Mouse (Mus musculus) neural tube, embryonic 11.5 days (tissue): ENCODE data around the gene Tmem98. TPM values are rescaled to one million over a fixed set of nuclear protein-coding genes. Genes with fewer than 3 reads are reported as not detected.
A peak's percentile ranks its signal among the peaks of the same experiment; 100 is the strongest.

Experiments
- ATAC-seq: fragments of 200-750 bp; cut with Nextera tagmentation; 2 replicates; pipeline ENCODE4 v1.8.0; 2017; ENCODE audit warnings: moderate number of reproducible peaks, mild to moderate bottlenecking, moderate TSS enrichment, moderate library complexity; ENCODE audit not compliant: insufficient read depth, low FRiP score, low TSS enrichment
- DNase-seq: peaks from one replicate; pipeline ENCODE4 v3.0.0-alpha.2; 2015; ENCODE audit warnings: low spot score
- H3K27ac ChIP-seq: fragments of 300-500 bp; sonication (generic); 2 replicates; pipeline ENCODE4 v1.5.1; 2014; ENCODE audit warnings: low read depth, mild to moderate bottlenecking, low read length
- H3K27me3 ChIP-seq: fragments of 300-500 bp; sonication (generic); 2 replicates; pipeline ENCODE4 v1.6.1; 2014; ENCODE audit warnings: mild to moderate bottlenecking, low read length, mixed read lengths; ENCODE audit not compliant: control insufficient read depth, insufficient read depth
- H3K36me3 ChIP-seq: fragments of 300-500 bp; sonication (generic); 2 replicates; pipeline ENCODE4 v1.6.1; 2014; ENCODE audit warnings: mild to moderate bottlenecking, low read length, moderate library complexity, mixed read lengths; ENCODE audit not compliant: control insufficient read depth, insufficient read depth
- H3K4me1 ChIP-seq: fragments of 300-500 bp; sonication (generic); 2 replicates; pipeline ENCODE4 v1.6.1; 2014; ENCODE audit warnings: low read length, mixed read lengths; ENCODE audit not compliant: control insufficient read depth, insufficient read depth
- H3K4me2 ChIP-seq: fragments of 300-500 bp; sonication (generic); 2 replicates; pipeline ENCODE4 v1.6.1; 2014; ENCODE audit warnings: low read depth, mild to moderate bottlenecking, moderate library complexity
- H3K4me3 ChIP-seq: fragments of 300-500 bp; sonication (generic); 2 replicates; pipeline ENCODE4 v1.5.1; 2014; ENCODE audit warnings: low read depth, low read length
- H3K9ac ChIP-seq: fragments of 300-500 bp; sonication (generic); 2 replicates; pipeline ENCODE4 v1.6.1; 2014; ENCODE audit warnings: mild to moderate bottlenecking, low read length
- H3K9me3 ChIP-seq: fragments of 300-500 bp; sonication (generic); 2 replicates; pipeline ENCODE4 v1.6.1; 2016; ENCODE audit warnings: low read length; ENCODE audit not compliant: control insufficient read depth
- WGBS: fragments of 180-500 bp; shearing (Covaris S2); extraction: QIAGEN DNeasy Blood & Tissue Kit; methylation state at CpG from one replicate; pipeline ENCODE4 v1.1.7; 2014; 5-methylcytosine and 5-hydroxymethylcytosine counted together
- polyA plus RNA-seq: library from polyadenylated mRNA; unstranded; fragments of >200 nt; fragmentation: Nextera tagmentation; extraction: Ambion mirVana; gene quantifications from 2 replicates; pipeline ENCODE4 v1.2.1, GENCODE M21; 2014

Tmem98 gene
- 76.3 and 84.4 TPM in 2 replicates for polyA plus RNA-seq

DNA sequence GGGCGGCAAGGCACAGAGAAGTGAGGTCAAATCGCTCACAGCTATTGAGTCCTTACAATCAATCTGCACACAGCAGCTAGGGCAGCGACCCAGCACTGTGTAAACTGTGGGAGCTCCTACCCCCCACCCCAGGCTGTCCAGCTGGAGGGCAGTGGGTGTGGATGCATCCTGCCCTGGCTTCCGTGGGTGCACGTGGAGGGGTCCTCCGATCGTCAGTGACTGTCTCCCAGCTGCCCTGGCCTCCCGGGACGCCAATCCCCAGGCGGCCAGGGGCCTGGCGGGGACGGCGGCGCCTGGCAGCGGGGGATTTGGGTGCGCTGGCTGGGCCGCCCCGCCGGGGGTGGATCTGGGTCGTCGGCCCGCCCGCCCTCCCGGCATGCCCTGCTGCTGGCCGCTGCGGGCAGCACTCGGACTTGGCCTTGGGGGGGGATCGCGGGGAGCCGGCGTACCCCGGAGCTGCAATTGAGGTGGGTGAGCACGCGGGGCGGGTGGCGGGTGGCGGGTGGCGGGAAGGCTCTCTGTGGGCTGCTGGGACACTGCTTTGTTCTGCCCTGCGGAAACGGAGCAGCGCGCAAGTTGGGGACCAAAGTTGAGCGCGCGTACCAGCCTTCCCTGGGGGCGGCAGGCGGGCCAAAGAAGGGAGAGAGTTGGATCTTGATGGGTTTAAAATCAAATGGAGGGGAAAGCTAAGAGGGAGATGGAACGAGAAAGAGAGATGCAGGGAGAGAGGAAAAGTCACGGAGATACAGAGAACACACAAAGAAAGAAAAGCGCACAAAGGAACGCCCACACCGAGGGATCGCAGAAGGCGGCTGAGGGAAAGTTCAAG, at the start of gene Tmem98:
Gene Tmem98, plus strand, starts transcription at position 183 of the 829 bp plus-strand sequence.
- H3K9me3 ChIP-seq = no peaks in the 10 kb centered on the region
- H3K4me1 ChIP-seq = peaks cover 9% of the 10 kb centered on the region; the same call in 1 of the 2 replicates
- H3K4me3 ChIP-seq = peak within 1 kb of the TSS; percentile 50
- DNase-seq (peak; percentile 57), ATAC-seq (peak; percentile 60)
- H3K36me3 ChIP-seq = 0 out of 2 replicates have a peak, but pooled peaks cover 2% of the 10 kb centered on the region
- peak within 1 kb of the TSS; percentile 88 for H3K4me2 ChIP-seq
- peak within 1 kb of the TSS; percentile 92 for H3K9ac ChIP-seq
- H3K27ac ChIP-seq = peak within 1 kb of the TSS; percentile 80
- WGBS = under 1% methylated on average over 46 of the region's 54 CpGs
- no peaks in the 10 kb centered on the region for H3K27me3 ChIP-seq

DNA sequence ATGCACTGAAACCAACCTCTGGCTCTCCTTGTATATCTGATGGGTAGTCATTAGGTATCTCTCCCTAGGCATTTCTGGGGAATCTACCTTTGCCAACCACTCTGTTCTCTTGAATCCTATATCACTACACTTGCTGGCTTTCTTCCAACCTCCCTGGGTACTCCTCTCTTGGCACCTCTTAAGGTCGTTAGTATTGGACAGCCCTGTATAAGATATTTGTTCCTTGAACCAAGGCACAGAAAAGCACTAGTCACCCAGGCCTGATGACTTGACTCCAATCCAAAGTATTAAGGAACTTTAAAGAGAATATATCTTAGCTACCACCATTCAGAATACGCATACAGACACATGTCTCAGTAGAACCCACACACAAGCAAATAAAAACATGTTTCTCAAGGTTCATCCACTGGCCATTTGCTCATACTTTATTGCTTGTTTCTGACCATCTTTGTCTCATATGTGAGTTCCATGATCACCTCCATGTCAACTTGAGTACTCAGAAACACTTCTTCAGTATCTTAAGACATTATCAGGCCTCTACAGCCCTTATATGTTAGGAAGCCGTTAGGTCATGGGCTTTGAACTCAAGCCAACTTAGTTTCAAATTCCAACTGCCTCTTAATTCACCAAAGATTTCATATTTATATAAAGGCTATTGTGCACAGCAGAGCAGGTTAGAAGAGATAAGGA, 48.5 kb upstream of the Tmem98 start:
- Histone ChIP-seq H3K9ac (no peak overlapping the region), H3K9me3 (no peaks in the 10 kb centered on the region), H3K27me3 (no peaks in the 10 kb centered on the region), H3K4me3 (no peak overlapping the region), H3K27ac (no peak overlapping the region), H3K4me2 (no peak overlapping the region), H3K36me3 (no peaks in the 10 kb centered on the region), H3K4me1 (no peaks in the 10 kb centered on the region)
- no peak for ATAC-seq
- DNase-seq = no peak
- WGBS = 89% methylated on average over 3 of the region's 3 CpGs

DNA sequence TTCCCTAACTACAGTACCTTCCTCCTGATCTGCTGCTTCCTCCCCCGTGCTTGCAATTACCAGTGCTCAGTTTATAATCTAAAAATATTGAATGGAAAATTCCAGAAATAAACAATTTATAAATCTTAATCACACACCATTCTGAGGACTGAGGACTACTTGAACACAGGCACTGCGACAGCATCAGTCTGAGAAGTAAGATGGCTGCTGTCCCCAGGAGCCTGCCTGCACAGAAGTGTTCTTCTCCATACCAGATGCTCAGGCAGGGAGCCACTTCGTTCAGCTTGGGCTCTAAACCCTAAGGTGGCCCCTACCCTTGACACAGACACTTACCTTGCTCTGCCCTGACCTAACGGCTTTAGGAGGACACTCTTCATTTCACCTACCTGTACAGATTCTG, 47.9 kb upstream of the Tmem98 start:
- no peak for ATAC-seq
- Histone ChIP-seq H3K4me2 (no peak overlapping the region), H3K4me1 (no peaks in the 10 kb centered on the region)

DNA sequence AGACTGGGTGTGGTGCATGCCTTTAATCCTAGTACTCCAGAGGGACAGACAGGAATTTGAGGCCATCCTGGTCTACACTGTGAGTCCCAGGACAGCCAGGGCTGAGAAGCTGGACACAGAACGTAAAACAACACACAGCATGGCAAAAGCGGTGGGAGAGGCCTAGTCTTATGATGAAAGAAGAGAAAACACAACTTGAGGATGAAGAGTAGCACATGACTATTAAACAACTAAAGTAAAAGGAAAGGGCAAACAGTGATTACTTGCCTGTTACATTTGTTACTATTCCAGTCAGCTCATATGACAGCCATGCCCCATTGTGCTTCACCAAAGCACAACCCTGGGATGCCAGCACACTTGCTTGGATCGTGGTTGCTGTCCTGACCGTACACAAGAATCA, 43.9 kb upstream of the Tmem98 start:
- H3K36me3 ChIP-seq = no peaks in the 10 kb centered on the region
- no peak overlapping the region for H3K4me3 ChIP-seq
- H3K9ac ChIP-seq = no peak overlapping the region
- no peaks in the 10 kb centered on the region for H3K27me3 ChIP-seq
- no peaks in the 10 kb centered on the region for H3K9me3 ChIP-seq
- no peak overlapping the region for H3K4me2 ChIP-seq
- 85% methylated on average over 4 of the region's 4 CpGs for WGBS
- ATAC-seq = no peak
- H3K27ac ChIP-seq = no peak overlapping the region
- H3K4me1 ChIP-seq = peaks cover 6% of the 10 kb centered on the region
- DNase-seq = no peak

More for the DNA sequence above, 47.9 kb upstream of the Tmem98 start:
- no peaks in the 10 kb centered on the region for H3K9me3 ChIP-seq
- WGBS = 84% methylated on average over 4 of the region's 4 CpGs
- H3K27me3 ChIP-seq = no peaks in the 10 kb centered on the region
- no peaks in the 10 kb centered on the region for H3K36me3 ChIP-seq
- H3K4me3 ChIP-seq = no peak overlapping the region
- no peak overlapping the region for H3K9ac ChIP-seq
- no peak for DNase-seq
- no peak overlapping the region for H3K27ac ChIP-seq

DNA sequence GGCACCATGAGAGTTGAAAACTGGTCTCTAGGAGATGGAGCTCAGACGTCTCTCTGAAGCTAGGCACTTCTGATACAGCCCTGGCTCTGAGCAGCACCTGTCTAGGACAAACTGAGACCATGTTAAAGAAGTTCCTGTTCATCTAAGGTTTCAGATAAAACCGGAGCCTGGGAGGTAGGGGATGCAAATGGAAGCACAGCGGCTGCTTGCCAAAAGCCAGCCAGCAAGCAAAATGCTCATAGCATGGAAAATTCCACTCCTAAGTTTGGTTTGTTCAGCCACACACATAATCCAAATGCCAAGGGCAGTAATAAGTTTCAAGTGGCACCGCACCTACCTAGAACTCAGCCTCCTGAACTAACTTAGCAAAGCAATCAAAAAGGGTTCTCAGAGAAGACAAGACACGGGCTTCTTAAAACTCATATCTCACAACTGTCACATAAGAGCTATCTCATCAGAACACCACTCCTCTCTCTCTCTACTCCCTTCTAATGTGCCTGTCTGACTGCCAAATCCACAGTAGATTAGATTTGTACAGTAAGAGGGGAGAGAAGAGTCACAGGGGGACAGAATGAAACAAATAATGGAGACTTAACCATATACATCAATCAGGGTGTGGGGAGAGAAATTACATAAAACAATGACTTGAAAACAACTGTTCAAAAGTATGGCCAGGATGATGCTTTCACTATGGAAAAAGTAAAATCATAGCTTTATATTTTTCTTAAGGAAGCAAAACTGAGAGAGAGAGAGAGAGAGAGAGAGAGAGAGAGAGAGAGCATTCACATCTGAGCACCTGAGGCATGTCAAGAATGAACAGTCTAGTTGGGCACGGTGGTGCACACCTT, 43.3 kb upstream of the Tmem98 start:
- Histone ChIP-seq H3K36me3 (no peaks in the 10 kb centered on the region), H3K4me1 (peaks cover 9% of the 10 kb centered on the region), H3K27me3 (no peaks in the 10 kb centered on the region), H3K27ac (no peak overlapping the region), H3K4me2 (no peak overlapping the region), H3K9me3 (no peaks in the 10 kb centered on the region), H3K9ac (no peak overlapping the region), H3K4me3 (no peak overlapping the region)
- 81% methylated on average over 6 of the region's 6 CpGs for WGBS
- DNase-seq (no peak), ATAC-seq (no peak)

DNA sequence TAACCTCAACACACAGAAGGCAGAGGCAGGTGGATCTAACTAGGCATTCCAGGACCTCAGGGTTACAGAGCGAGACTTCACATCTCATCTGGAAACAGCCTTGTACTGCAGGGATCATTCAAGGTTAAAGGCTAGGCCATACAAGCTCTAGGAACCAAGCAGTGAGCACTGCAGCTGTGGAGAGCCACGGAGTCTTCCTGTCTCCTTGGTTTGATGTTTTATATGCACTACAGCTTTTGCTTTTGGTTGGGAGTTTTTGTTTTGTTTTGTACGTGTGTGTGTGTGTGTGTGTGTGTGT, 42.7 kb upstream of the Tmem98 start:
- Histone ChIP-seq H3K4me3 (no peak overlapping the region), H3K4me2 (no peak overlapping the region), H3K4me1 (peaks cover 11% of the 10 kb centered on the region), H3K9ac (no peak overlapping the region), H3K27ac (no peak overlapping the region), H3K27me3 (no peaks in the 10 kb centered on the region), H3K36me3 (no peaks in the 10 kb centered on the region), H3K9me3 (no peaks in the 10 kb centered on the region)
- no peak for ATAC-seq
- WGBS = 75% methylated on average over 3 of the region's 3 CpGs
- no peak for DNase-seq

DNA sequence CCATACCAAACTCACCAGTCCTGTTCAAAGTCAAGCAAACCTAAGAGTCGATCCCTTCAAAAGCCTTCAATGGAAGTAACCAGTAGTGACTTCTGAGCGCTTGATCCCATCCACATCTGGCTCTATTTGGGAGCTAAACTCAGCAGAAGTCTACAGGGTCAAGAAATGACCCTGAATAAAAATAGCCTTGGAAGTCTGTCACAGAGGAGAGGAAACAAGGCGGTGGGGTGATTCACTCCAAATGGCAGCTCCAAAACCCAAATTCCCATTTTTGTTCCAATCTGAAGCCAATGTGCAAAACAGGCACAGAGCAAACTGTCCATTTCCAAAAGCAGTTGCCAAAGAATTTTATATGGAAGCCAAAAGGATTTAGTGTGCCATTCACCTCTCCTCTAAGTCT, 38.8 kb upstream of the Tmem98 start:
- Histone ChIP-seq H3K27ac (no peak overlapping the region), H3K9ac (no peak overlapping the region), H3K4me2 (no peak overlapping the region), H3K36me3 (no peaks in the 10 kb centered on the region), H3K4me1 (peaks cover 11% of the 10 kb centered on the region), H3K9me3 (no peaks in the 10 kb centered on the region), H3K27me3 (no peaks in the 10 kb centered on the region), H3K4me3 (no peak overlapping the region)
- ATAC-seq (no peak), DNase-seq (no peak)
- WGBS = 51% methylated on average over 3 of the region's 3 CpGs

DNA sequence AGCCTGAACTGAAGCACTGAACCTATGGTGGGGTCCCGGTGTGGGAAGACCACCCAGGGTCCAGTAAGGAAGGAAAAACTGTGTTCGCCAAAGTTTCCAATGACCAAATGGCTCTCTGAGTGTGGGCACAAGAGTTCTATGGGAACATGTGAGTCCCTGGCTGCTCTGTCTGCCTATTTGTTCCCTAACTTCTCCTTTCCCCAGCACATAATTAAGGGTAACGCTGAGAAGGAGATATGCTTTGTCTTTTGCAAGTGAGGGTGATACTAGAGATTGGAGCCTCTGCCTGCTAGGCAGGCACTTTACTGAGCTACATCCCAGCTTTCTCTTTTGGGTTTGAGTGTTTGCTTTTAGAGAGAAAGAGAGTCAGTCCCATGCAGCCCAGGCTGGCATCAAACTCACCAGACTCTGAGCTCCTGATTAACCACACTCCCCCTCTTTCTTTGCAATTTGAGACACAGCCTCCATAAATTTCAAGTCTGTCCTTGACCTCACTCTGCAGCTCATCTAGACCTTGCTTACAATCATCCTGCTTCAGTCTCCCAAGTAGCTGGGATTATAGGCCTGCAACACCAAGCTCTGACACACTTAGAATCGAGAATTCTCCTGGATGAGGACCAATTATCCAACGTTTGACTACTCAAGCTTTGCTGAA, 38.3 kb upstream of the Tmem98 start:
- 73% methylated on average over 5 of the region's 5 CpGs for WGBS
- no peaks in the 10 kb centered on the region for H3K9me3 ChIP-seq
- no peak overlapping the region for H3K4me2 ChIP-seq
- no peak overlapping the region for H3K4me3 ChIP-seq
- no peak overlapping the region for H3K27ac ChIP-seq
- H3K36me3 ChIP-seq = no peaks in the 10 kb centered on the region
- no peaks in the 10 kb centered on the region for H3K27me3 ChIP-seq
- H3K9ac ChIP-seq = no peak overlapping the region
- no peak for ATAC-seq
- no peak for DNase-seq
- peaks cover 11% of the 10 kb centered on the region for H3K4me1 ChIP-seq
